In the genomic region with DNA sequence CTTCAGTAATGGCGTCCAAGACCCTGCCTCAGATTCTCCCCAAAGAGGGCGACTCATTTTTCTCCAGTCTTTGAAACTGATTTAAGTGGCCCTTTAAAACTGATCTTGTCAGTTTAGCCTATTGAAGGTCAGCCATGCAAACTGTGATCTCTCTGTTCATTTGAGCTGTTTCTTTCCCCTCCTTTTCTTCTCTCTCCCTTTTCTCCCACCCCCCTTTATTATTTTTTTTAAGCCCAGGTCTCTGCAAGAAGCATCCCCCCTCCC, we compare ENCODE assay signal across 10 mouse cellular contexts. TPM values are rescaled to one million over a fixed set of nuclear protein-coding genes. Genes with fewer than 3 reads are reported as not detected.
DNase-seq lines count a peak whose midpoint lies in the region; ATAC-seq and TF ChIP-seq lines count a peak whose summit lies in the region.
"Had no signal": no experiment of that assay in that cellular context is flagged by ENCODE, and none has a peak within 500 bp of the region (broad histone marks: within the 10 kb centered on the region; RNA-seq: fewer than 3 reads in every experiment).

No protein-coding gene starts in this region.

- no peaks in the 10 kb centered on the region for H3K9me3 ChIP-seq in heart, postnatal 0 days (replicated peaks; ENCODE audit: control insufficient read depth, low read length)
- no peaks in the 10 kb centered on the region for H3K9me3 ChIP-seq in embryonic facial prominence, embryonic 14.5 days (ENCODE audit: control insufficient read depth, low read length)
- H3K9me3 ChIP-seq in intestine, embryonic 15.5 days = no peaks in the 10 kb centered on the region
- no peaks in the 10 kb centered on the region for H3K9me3 ChIP-seq in midbrain, postnatal 0 days (ENCODE audit: low read length)

- TF ChIP-seq CTCF in heart, postnatal 0 days (IDR thresholded peaks at IDR 0.05; ENCODE audit: low read depth) = no peak
- TF ChIP-seq CTCF in midbrain, postnatal 0 days (IDR thresholded peaks at IDR 0.05) = no peak

- peak overlapping the region; percentile 70 for H3K4me2 ChIP-seq in heart, postnatal 0 days (ENCODE audit: low read depth, low read length)
- H3K4me2 ChIP-seq in embryonic facial prominence, embryonic 14.5 days (ENCODE audit: low read depth, low read length) = peak overlapping the region; percentile 86
- peak overlapping the region; percentile 86 for H3K4me2 ChIP-seq in intestine, embryonic 15.5 days (replicated peaks)
- H3K4me2 ChIP-seq in midbrain, postnatal 0 days (ENCODE audit: low read depth, low read length, poor library complexity, severe bottlenecking) = peak overlapping the region; percentile 87

- H3K4me1 ChIP-seq in heart, postnatal 0 days (ENCODE audit: control insufficient read depth, insufficient read depth) = no peaks in the 10 kb centered on the region
- peaks cover 6% of the 10 kb centered on the region; the same call in 1 of the 2 replicates for H3K4me1 ChIP-seq in embryonic facial prominence, embryonic 14.5 days (ENCODE audit: control insufficient read depth, insufficient read depth, low read length)
- peaks cover 21% of the 10 kb centered on the region for H3K4me1 ChIP-seq in intestine, embryonic 15.5 days (replicated peaks)
- no peaks in the 10 kb centered on the region for H3K4me1 ChIP-seq in midbrain, postnatal 0 days (ENCODE audit: insufficient read depth, low read length)

- 0 out of 2 replicates have a peak, but pooled peaks cover 9% of the 10 kb centered on the region for H3K36me3 ChIP-seq in heart, postnatal 0 days (replicated peaks; ENCODE audit: control insufficient read depth, insufficient read depth, low read length)
- peaks cover 25% of the 10 kb centered on the region; the same call in 1 of the 2 replicates for H3K36me3 ChIP-seq in embryonic facial prominence, embryonic 14.5 days (ENCODE audit: control insufficient read depth, insufficient read depth, low read length)
- no peaks in the 10 kb centered on the region for H3K36me3 ChIP-seq in intestine, embryonic 15.5 days
- H3K36me3 ChIP-seq in midbrain, postnatal 0 days (ENCODE audit: insufficient read depth, low read length) = no peaks in the 10 kb centered on the region

- no peak overlapping the region for H3K27ac ChIP-seq in heart, postnatal 0 days (ENCODE audit: low read depth)
- peak overlapping the region; percentile 46; the same call in 1 of the 2 replicates for H3K27ac ChIP-seq in embryonic facial prominence, embryonic 14.5 days (replicated peaks; ENCODE audit: low read depth, low read length)
- no peak overlapping the region for H3K27ac ChIP-seq in intestine, embryonic 15.5 days
- H3K27ac ChIP-seq in midbrain, postnatal 0 days (ENCODE audit: low read depth, low read length) = no peak overlapping the region

- DNase-seq in heart, postnatal 0 days (ENCODE audit: low spot score) = no peak
- DNase-seq in heart, adult 11 months = no peak
- DNase-seq in embryonic facial prominence, embryonic 14.5 days (ENCODE audit: low spot score) = no peak
- no peak for DNase-seq in midbrain, postnatal 0 days (ENCODE audit: low spot score)
- DNase-seq in left cerebral cortex, adult 9 months (ENCODE audit: low spot score in 2 of 2) = no peak
- DNase-seq in right cerebral cortex, postnatal 25 days = no peak
- no peak for DNase-seq in spleen, adult 18-20 months
- DNase-seq: thymus, postnatal 4 days had no signal

- peak overlapping the region; percentile 65 for H3K4me3 ChIP-seq in heart, postnatal 0 days (ENCODE audit: low read depth, low read length)
- peak overlapping the region; percentile 61 for H3K4me3 ChIP-seq in embryonic facial prominence, embryonic 14.5 days (ENCODE audit: low read depth, low read length)
- peak overlapping the region; percentile 25 for H3K4me3 ChIP-seq in intestine, embryonic 15.5 days (replicated peaks)
- peak overlapping the region; percentile 68 for H3K4me3 ChIP-seq in midbrain, postnatal 0 days (ENCODE audit: low read depth, low read length)

- WGBS in heart, postnatal 0 days = 40% methylated on average over 2 of the region's 2 CpGs
- 28% methylated on average over 2 of the region's 2 CpGs for WGBS in embryonic facial prominence, embryonic 14.5 days
- 42% methylated on average over 2 of the region's 2 CpGs for WGBS in intestine, embryonic 15.5 days
- 26% methylated on average over 2 of the region's 2 CpGs for WGBS in midbrain, postnatal 0 days

- TF ChIP-seq EP300 in heart, postnatal 0 days (IDR thresholded peaks at IDR 0.05; ENCODE audit: low read depth) = no peak

- H3K27me3 ChIP-seq in heart, postnatal 0 days (ENCODE audit: control insufficient read depth, insufficient read depth, low read length) = peaks cover 78% of the 10 kb centered on the region
- H3K27me3 ChIP-seq in embryonic facial prominence, embryonic 14.5 days (replicated peaks; ENCODE audit: control insufficient read depth, insufficient read depth, low read length) = no peaks in the 10 kb centered on the region; the same call in 1 of the 2 replicates
- H3K27me3 ChIP-seq in intestine, embryonic 15.5 days (replicated peaks) = no peaks in the 10 kb centered on the region
- peaks cover 31% of the 10 kb centered on the region for H3K27me3 ChIP-seq in midbrain, postnatal 0 days (ENCODE audit: insufficient read depth, low read length)

- H3K9ac ChIP-seq in heart, postnatal 0 days (replicated peaks; ENCODE audit: low read depth, low read length) = no peak overlapping the region
- peak overlapping the region; percentile 82 for H3K9ac ChIP-seq in embryonic facial prominence, embryonic 14.5 days (ENCODE audit: low read depth, low read length)
- H3K9ac ChIP-seq in intestine, embryonic 15.5 days = no peak overlapping the region
- no peak overlapping the region for H3K9ac ChIP-seq in midbrain, postnatal 0 days (replicated peaks; ENCODE audit: low read length, poor library complexity, severe bottlenecking)

- ATAC-seq in heart, postnatal 0 days (ENCODE audit: insufficient read depth, low read depth) = no peak
- ATAC-seq in embryonic facial prominence, embryonic 14.5 days (ENCODE audit: low read depth) = no peak
- no peak for ATAC-seq in intestine, embryonic 15.5 days
- no peak for ATAC-seq in midbrain, postnatal 0 days (ENCODE audit: low FRiP score)

RNA-seq across cellular contexts. Expression of gene Nr2f2, which starts 11.2 kb away (rescaled TPM):
- total RNA-seq in heart, postnatal 0 days (2014; rRNA removed; ENCODE audit: low replicate concordance) = 7.5 and 8.3 TPM in 2 replicates
- 18.2 and 18.9 TPM in 2 replicates for polyA plus RNA-seq in heart, postnatal 0 days (2015; fragmentation: Nextera tagmentation; extraction: Ambion mirVana)
- polyA plus RNA-seq in embryonic facial prominence, embryonic 14.5 days (2014; fragmentation: Nextera tagmentation; extraction: Ambion mirVana) = 51.4 and 55.5 TPM in 2 replicates
- 39.4 and 46.3 TPM in 2 replicates for polyA plus RNA-seq in intestine, embryonic 15.5 days (2015; fragmentation: Nextera tagmentation; extraction: Ambion mirVana)
- total RNA-seq in midbrain, postnatal 0 days (2014; rRNA removed) = 38.9 and 43.2 TPM in 2 replicates
- polyA plus RNA-seq in midbrain, postnatal 0 days (2015; fragmentation: Nextera tagmentation; extraction: Ambion mirVana) = 65.4 and 81.6 TPM in 2 replicates
- total RNA-seq: granulocyte monocyte progenitor cell, adult 5-6 weeks had no signal
